Mouse (Mus musculus) layer of hippocampus, adult 9-11 months (tissue): ENCODE data around the gene Psmc5.
"Not testable (repeated sequence)": the region's sequence is repeated elsewhere in the genome, so short reads cannot be mapped to it uniquely, and the experiment has no call there.

Experiments used
- DNase-seq: peaks from one replicate; pipeline ENCODE4 v3.0.0; 2022

Psmc5 gene

GRCm38 (mm10) chr11:106255685-106256451 lies at the start of gene Psmc5, which contains the start of gene Ftsj3:
Gene Psmc5, plus strand, starts transcription at chr11:106256154.
Gene Ftsj3, minus strand, starts transcription at chr11:106256079.
- peak; percentile 97 for DNase-seq

- no peak for DNase-seq
Measured at GRCm38 (mm10) chr11:106212771-106213170, 43.2 kb upstream of the Psmc5 start.

GRCm38 (mm10) chr11:106214856-106215255 lies 41.1 kb upstream of the Psmc5 start:
- no peak for DNase-seq

GRCm38 (mm10) chr11:106215450-106215859 lies 40.5 kb upstream of the Psmc5 start:
- DNase-seq, result no peak

- DNase-seq, result peak; percentile 99
Measured at GRCm38 (mm10) chr11:106215927-106216729, 39.8 kb upstream of the Psmc5 start, which contains the start of gene Ccdc47. Gene Ccdc47, minus strand, starts transcription at chr11:106216344.

- peak; percentile 95 for DNase-seq
Measured at GRCm38 (mm10) chr11:106216730-106217490, 39.0 kb upstream of the Psmc5 start, which contains the start of gene Ddx42. Gene Ddx42, plus strand, starts transcription at chr11:106216926.

GRCm38 (mm10) chr11:106220603-106221002 lies 35.4 kb upstream of the Psmc5 start:
- DNase-seq, result no peak

GRCm38 (mm10) chr11:106233978-106234377 lies 22.0 kb upstream of the Psmc5 start:
- not testable (repeated sequence) for DNase-seq

GRCm38 (mm10) chr11:106246834-106247233 lies 9.1 kb upstream of the Psmc5 start:
- no peak for DNase-seq

- no peak for DNase-seq
Measured at GRCm38 (mm10) chr11:106249326-106249725, 6.6 kb upstream of the Psmc5 start.

- no peak for DNase-seq
Measured at GRCm38 (mm10) chr11:106254767-106255166, 1.2 kb upstream of the Psmc5 start.

GRCm38 (mm10) chr11:106255174-106255573 lies 780 bp upstream of the Psmc5 start:
- DNase-seq, result no peak

GRCm38 (mm10) chr11:106256775-106257174 lies 821 bp downstream of the Psmc5 start:
- DNase-seq, result no peak

GRCm38 (mm10) chr11:106260826-106261450 lies 5.0 kb downstream of the Psmc5 start:
- no peak for DNase-seq

GRCm38 (mm10) chr11:106263963-106264362 lies 8.0 kb downstream of the Psmc5 start:
- DNase-seq, result no peak

GRCm38 (mm10) chr11:106264988-106265387 lies 9.0 kb downstream of the Psmc5 start:
- DNase-seq, result no peak

GRCm38 (mm10) chr11:106265570-106265969 lies 9.6 kb downstream of the Psmc5 start:
- no peak for DNase-seq

- DNase-seq, result no peak
Measured at GRCm38 (mm10) chr11:106266431-106266830, 10.5 kb downstream of the Psmc5 start.

- no peak for DNase-seq
Measured at GRCm38 (mm10) chr11:106267311-106267852, 11.4 kb downstream of the Psmc5 start.

GRCm38 (mm10) chr11:106267871-106268270 lies 11.9 kb downstream of the Psmc5 start:
- DNase-seq, result no peak

GRCm38 (mm10) chr11:106268326-106269059 lies 12.5 kb downstream of the Psmc5 start:
- peak; percentile 85 for DNase-seq
